Mouse (Mus musculus) A20 (cell line): ENCODE results near the gene Syn3.
"Not testable (repeated sequence)": the region's sequence is repeated elsewhere in the genome, so short reads cannot be mapped to it uniquely, and the experiment has no call there.

Experiments used
- DNase-seq: peaks from one replicate; pipeline ENCODE4 v3.0.0-alpha.2; 2011; ENCODE audit warnings: low read depth, low spot score

The Syn3 gene

DNA sequence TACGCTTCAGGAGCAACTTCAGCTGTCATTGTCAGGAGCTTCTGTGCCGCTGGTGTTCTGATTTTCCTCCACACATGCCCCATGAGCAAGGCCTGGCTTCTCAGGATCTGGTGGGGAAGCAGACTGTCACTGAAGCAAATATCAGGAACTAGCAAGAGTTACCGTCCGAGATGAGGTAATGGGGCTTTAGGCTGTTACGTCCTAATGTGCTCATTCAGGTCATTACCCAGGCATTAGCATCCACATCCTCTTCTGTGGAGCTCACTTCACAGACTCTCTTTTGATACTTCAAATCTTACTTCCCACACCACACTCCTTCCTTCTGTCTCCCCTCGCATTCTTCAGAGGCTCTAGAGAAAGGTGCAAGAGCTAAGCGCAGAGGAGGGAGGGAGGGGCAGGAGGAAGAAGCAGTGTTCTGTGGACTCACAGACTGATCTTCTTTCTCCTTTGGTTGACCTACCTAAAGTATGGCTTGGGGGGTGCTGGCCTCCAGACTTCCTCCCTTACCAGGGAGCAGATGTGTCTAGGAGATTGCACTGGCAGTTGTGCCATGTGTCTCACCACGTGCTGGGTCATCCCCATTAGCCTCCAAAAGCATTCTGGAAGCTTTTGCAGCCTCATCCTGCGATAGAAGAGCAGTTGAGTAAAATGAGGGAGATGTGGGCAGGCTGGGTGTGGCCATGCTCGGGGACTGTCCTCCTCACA, 445.7 kb downstream of the Syn3 start:
- no peak for DNase-seq

- no peak for DNase-seq
These were observed 448.2 kb downstream of the Syn3 start for GRCm38 (mm10) chr10:86050522-86050921.

GRCm38 (mm10) chr10:86047786-86048185, 450.9 kb downstream of the Syn3 start:
- no peak for DNase-seq

DNA sequence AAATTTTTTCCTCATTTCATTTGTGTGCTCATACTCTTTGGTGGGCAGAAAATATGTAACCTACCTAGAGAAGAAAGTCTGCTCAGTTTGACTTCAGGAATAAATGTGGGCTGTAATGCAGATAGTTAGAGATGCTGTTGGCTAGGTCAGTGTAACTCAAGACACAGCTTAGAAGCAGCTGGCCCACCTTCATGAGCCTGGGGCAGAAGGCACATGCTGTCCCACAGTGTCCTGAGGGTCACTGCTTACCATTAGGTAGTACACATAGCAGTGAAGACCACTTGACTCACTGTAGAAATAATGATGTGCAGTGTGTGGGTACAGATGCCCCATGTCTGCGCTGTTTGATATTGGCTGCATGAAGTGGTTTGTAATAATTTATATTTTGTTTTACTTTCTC, 452.3 kb downstream of the Syn3 start:
- DNase-seq: no peak

DNA sequence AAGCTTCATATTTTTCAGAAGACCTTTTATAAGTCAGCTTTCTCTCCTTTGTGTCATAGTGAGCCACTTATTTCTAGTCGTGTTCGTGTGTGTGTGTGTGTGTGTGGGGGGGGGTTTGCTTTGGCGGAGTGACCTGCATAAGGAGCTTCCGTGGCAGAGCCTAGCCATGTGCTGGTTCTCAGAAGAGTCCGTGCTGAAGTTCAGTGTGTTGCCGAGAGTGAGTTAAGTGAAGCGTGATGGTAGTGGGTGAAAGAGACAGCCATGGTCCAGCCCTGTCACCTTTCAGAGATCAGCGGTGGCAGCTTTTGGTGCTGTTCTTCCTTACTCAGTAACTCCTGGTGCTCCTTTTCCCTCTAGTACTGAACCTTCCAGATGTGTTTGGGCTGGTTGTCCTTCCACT, 454.6 kb downstream of the Syn3 start:
- no peak for DNase-seq

DNA sequence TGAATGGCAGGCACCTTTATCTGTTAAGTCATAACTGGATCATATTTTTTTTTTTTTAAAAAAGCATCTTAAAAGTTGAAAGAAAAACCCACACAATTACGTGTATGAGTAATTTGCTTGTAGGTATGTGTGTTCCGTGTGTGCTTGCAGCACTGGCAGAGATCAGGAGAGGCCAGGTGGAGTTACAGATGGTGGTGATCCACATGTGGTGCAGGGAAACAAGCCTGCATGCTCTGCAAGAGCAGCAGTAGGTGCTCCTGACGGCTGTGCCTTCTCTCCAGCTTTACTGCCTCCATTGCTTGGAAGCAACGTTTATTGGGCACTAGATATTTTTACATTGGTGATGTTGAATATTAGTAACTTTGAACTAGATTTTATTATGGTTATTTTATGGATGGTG, 455.0 kb downstream of the Syn3 start:
- DNase-seq: no peak

DNA sequence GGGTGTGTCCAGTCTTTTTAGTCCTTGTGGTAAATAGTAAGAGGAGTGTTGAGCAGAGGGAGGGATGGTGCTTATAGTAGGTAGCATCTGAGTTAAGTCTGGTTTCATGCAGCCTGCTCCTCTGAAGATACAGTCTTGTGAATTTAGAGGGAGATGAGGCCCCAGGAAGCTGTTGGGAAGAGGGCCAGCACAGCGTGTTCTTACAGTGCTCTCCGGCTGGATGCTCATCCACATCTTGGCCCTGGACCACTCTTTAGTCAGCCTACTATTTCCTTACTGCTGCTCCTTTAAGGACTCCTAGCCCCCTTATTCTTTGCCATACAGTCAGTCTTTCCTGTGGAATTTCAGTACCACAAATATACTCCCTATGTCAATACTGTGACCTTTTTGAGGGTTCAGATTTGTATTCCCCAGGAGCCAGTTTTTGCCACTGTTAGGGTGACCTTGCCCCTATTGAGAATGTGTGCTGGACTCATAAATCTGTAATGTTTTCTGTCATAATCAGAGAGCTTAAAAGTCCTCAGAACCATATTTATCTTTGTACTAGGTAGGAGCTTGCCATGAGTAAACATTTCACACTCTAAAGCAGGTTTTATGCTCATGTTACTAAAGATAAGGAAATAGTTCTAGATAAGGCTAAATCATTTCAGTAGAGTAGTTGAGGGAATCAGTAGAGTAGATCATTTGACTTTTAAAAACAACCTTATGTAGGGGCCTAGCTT, 464.5 kb downstream of the Syn3 start:
- DNase-seq: no peak

DNA sequence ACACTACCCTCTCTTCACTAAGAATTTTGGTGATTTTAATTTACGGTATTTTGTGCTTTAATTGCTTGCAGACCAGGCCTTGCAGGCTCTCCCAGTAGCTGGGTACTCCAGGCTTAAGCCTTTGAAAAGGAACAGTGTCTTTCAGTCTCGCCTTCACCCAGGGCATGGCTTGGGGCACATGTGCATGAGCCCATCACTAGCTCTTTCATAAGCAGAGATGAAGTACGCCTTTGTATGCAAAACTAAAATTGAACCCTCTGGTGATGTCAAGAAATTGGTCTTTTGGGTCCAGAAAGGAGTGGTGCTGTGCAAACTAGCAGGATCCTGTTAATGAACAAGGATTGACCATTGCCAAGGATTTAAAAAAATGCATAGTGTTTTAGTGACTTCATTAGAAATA, 466.2 kb downstream of the Syn3 start:
- DNase-seq: no peak

DNA sequence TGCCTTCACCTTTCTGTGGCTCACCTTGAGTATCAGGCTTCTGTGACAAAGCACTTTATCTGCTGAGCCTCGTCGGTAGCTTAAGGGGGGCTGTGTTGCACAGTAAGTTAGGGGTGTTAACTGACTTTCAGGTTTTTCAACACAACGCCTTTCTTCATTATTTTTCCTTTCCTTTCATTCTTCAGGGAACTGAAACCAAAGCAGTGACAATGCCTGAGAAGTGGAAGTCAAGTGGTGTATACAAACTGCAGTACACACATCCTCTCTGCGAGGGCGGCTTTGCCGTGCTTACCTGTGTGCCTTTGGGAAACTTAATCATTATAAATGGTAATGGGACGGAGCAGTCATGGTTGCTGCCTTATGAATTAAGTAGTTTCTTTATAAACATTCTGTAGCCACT, 468.0 kb downstream of the Syn3 start:
- no peak for DNase-seq

GRCm38 (mm10) chr10:86026807-86027206, 471.9 kb downstream of the Syn3 start:
- not testable (repeated sequence) for DNase-seq

GRCm38 (mm10) chr10:86026354-86026753, 472.3 kb downstream of the Syn3 start:
- DNase-seq: no peak

- no peak for DNase-seq
These were observed 472.8 kb downstream of the Syn3 start for GRCm38 (mm10) chr10:86025906-86026305.

GRCm38 (mm10) chr10:86023149-86023548, 475.5 kb downstream of the Syn3 start:
- DNase-seq: no peak

DNA sequence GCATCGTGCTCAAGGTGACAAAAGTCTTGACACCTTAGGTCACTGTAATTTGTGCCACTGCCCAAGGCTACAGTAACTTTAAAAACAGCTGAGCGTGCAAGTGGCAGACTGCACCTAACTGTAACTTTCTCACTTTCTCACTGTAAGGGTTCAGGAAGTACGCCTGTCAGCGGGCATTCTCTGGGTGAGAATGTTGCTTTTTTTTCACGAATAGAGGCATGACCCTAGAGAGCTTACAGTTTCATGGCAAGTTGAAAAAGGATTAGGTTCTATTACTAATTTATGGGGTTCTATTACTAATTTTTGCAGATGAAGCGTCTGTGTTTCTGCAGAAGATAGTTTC, 476.3 kb downstream of the Syn3 start:
- DNase-seq: no peak

DNA sequence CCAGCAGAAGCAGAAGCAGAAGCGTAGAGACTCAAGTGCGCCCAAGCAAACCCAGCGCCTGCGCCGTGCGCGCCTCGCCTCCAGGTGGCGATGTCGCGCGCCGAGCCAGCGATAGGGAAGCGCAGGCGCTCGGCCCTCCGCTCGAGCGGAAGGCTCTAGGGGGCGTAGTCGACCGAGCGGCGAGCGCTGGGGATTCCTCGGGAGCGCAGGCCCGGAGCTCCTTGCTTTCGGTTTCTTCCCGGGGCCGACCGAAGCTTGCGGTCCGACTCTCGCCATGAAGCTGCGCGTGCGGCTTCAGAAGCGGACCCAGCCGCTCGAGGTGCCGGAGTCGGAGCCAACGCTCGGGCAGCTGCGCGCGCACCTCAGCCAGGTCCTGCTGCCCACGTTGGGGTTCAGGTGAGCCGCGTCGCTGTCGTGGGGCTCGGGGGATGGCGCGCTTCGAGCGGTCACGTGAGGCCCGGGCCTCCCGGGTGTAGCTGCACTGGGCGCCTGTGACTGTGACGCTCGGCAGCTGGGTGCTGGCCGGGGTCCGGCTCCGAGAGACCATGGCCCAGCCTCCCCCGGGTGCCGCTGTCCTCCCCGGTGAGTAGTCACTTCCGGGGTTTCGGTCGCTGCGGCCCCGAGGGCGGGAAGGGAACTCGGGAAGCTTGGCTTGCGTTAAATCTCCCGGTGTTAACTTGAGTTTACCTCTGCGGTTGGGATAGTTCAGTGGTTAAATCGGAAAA, 476.8 kb downstream of the Syn3 start, which contains the start of gene Fbxo7:
TSS of gene Fbxo7 (plus strand) at position 224 of the 725 bp plus-strand sequence.
- DNase-seq: peak; percentile 95

GRCm38 (mm10) chr10:86021408-86021748, 477.3 kb downstream of the Syn3 start:
- no peak for DNase-seq

DNA sequence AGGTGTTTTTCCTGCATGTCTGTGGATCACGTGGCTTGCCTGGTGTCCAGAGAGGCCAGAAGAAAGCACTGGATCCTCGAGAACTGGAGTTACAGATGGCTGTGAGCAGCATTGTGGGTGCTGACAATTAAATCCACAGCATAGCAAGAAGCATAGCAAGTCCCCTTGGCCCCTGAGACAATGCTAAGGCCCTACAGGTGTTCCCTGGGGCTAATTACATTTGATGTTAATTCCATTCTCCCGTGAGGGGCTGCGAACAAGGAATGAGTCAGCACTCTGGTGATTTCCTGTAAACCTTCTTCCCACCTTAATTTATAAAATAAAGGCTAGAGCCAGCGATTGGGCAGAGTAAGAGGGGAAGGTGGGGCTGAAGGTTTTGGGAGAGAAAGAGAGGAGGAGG, 479.9 kb downstream of the Syn3 start:
- no peak for DNase-seq

- DNase-seq: no peak
These were observed 480.9 kb downstream of the Syn3 start for GRCm38 (mm10) chr10:86017781-86018180.

- no peak for DNase-seq
These were observed 486.9 kb downstream of the Syn3 start, which contains the start of gene Bpifc for GRCm38 (mm10) chr10:86011781-86012180. Gene Bpifc (minus strand): TSS chr10:86011895.

GRCm38 (mm10) chr10:86011172-86011571, 487.5 kb downstream of the Syn3 start:
- no peak for DNase-seq

DNA sequence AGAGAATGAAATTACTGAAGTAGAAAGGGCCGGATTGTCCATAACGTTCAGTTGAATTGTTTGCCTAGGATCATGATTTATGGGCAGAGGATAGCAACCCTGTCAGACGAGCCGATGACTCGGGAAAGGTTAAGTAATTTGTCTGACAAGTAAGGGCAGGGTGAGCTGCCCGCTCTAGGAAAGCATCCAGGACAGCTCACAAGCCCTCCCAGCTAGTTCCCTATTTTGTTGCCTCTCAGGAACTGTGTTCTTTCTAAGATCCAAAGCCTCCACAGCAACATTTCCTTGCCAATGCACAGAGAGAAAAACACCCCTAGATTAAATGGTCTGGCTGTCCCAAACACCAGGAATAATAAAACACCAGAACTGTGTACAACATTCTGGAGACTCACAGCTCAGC, 488.1 kb downstream of the Syn3 start:
- DNase-seq: no peak

DNA sequence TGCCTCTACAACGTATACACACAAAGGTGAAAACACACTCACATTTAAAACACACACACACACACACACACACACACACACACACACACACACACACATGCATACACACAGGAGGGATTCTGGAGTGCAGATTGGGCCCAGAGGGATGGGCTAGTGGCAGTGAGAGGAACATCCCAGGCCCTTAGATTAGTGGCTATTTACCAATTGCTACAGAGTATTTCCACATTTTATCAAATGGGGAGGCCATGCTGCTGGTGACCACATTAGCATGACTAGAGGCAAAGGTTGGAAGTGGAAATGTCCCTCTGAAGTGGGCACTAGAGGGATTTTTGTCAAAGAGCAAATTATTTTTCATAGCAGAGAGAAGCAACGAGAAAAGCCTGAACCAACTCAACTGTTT, 489.0 kb downstream of the Syn3 start:
- no peak for DNase-seq

DNA sequence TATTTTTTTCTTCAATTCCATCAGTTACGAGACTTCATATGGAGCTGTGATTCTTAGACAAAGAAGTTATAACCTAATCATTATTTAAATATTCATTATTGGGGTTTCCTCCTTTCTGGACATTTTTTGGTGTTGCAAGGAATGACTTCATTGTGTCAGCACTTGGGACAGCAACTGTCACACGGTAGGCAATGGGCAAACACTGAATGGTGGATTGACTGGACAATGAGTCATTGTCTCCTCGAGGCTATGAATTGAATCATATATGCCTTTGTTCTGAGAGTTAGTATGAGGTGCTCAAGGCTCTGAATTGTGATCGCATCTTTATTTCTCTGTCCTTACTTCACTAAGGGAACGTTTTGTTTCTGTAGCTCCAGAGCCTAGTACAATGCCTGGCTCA, 492.2 kb downstream of the Syn3 start:
- DNase-seq: no peak
